In the genomic region with DNA sequence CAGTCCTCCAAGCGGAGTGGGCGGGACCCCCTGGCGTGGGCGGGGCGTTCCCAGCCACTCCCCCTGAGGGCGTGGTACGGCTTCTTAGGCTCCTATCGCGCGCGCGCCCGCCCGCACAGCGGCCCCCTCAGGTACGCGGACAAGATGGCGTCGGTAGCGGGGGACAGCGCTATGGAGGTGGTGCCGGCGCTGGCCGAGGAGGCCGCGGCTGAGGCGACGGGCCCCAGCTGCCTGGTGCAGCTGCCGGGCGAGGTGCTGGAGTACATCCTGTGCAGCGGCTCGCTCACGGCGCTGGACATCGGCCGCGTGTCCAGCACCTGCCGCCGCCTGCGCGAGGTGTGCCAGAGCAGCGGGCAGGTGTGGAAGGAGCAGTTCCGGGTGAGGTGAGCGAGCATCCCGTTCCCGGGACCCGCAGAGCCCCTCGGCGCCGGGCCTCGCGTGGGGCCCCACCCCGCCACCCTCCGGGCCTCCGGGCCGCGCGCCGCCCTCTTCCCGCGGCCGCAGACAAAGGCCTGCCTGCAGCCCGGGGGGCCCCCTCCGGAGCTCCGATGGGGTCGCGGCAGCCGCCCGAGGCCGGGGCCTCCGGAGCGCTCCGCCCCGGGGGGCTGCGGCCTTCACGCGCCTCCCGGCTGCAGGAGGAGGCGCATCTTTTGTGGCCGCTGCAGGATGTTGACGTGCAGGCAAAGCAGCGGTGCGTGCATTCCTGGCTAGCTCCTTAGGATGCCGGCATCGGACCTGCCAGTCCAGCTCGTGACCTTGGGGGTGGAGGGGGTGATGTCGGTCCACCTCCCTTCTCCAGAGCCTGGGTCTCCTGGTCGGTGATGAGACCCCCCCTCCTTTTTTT, we compare ENCODE assay signal across 8 mouse cellular contexts. TPM values are rescaled to one million over a fixed set of nuclear protein-coding genes. Genes with fewer than 3 reads are reported as not detected.
DNase-seq lines count a peak whose midpoint lies in the region; ATAC-seq and TF ChIP-seq lines count a peak whose summit lies in the region.

A gene (plus strand): TSS at position 74 of the 844 bp plus-strand sequence.

- peak; percentile 77 for ATAC-seq in embryonic facial prominence, embryonic 13.5 days (ENCODE audit: insufficient number of reproducible peaks, insufficient read depth, low FRiP score, low TSS enrichment, low read depth)
- peak; percentile 93 for ATAC-seq in limb, embryonic 13.5 days (ENCODE audit: low FRiP score, low read depth)
- ATAC-seq in midbrain, embryonic 16.5 days: peak; percentile 91

- no peaks in the 10 kb centered on the region for H3K9me3 ChIP-seq in embryonic facial prominence, embryonic 13.5 days
- H3K9me3 ChIP-seq in limb, embryonic 13.5 days: no peaks in the 10 kb centered on the region
- no peaks in the 10 kb centered on the region for H3K9me3 ChIP-seq in midbrain, embryonic 16.5 days (replicated peaks; ENCODE audit: control insufficient read depth, low read length, poor library complexity, severe bottlenecking)

- TF ChIP-seq POLR2A in heart, adult 2 months (IDR thresholded peaks at IDR 0.05; ENCODE audit: insufficient read depth, low read depth, low read length): peak; percentile 64

- WGBS in embryonic facial prominence, embryonic 13.5 days: under 1% methylated on average over 86 of the region's 88 CpGs
- WGBS in heart, adult 2 months: under 1% methylated on average over 88 of the region's 88 CpGs
- under 1% methylated on average over 58 of the region's 88 CpGs for WGBS in limb, embryonic 13.5 days
- WGBS in midbrain, embryonic 16.5 days: 0% methylated on average over 80 of the region's 88 CpGs

- TF ChIP-seq CTCF in heart, adult 2 months (IDR thresholded peaks at IDR 0.05): peak; percentile 40

- H3K4me1 ChIP-seq in embryonic facial prominence, embryonic 13.5 days: peaks cover 22% of the 10 kb centered on the region
- H3K4me1 ChIP-seq in heart, adult 2 months (ENCODE audit: control insufficient read depth, insufficient read depth, low read length): peaks cover 1% of the 10 kb centered on the region; the same call in 1 of the 2 replicates
- H3K4me1 ChIP-seq in limb, embryonic 13.5 days: peaks cover 25% of the 10 kb centered on the region
- peaks cover 24% of the 10 kb centered on the region for H3K4me1 ChIP-seq in midbrain, embryonic 16.5 days (ENCODE audit: control insufficient read depth, insufficient read depth, low read length)

- no peaks in the 10 kb centered on the region; the same call in 1 of the 2 replicates for H3K79me2 ChIP-seq in heart, adult 2 months (replicated peaks; ENCODE audit: control insufficient read depth, insufficient read depth, low read length)

- H3K27me3 ChIP-seq in embryonic facial prominence, embryonic 13.5 days: no peaks in the 10 kb centered on the region
- no peaks in the 10 kb centered on the region for H3K27me3 ChIP-seq in heart, adult 2 months (ENCODE audit: control insufficient read depth, insufficient read depth, low read length)
- no peaks in the 10 kb centered on the region for H3K27me3 ChIP-seq in limb, embryonic 13.5 days
- H3K27me3 ChIP-seq in midbrain, embryonic 16.5 days (ENCODE audit: control insufficient read depth, insufficient read depth, low read depth, low read length): no peaks in the 10 kb centered on the region

- no peak for TF ChIP-seq EP300 in heart, adult 2 months (IDR thresholded peaks at IDR 0.05; ENCODE audit: insufficient read depth, low read depth, low read length)

- peak within 1 kb of the TSS; percentile 73 for H3K4me2 ChIP-seq in embryonic facial prominence, embryonic 13.5 days
- peak within 1 kb of the TSS; percentile 83 for H3K4me2 ChIP-seq in limb, embryonic 13.5 days (replicated peaks)
- peak within 1 kb of the TSS; percentile 80 for H3K4me2 ChIP-seq in midbrain, embryonic 16.5 days (ENCODE audit: low read length)

- peak within 1 kb of the TSS; percentile 99 for H3K4me3 ChIP-seq in embryonic facial prominence, embryonic 13.5 days
- peak within 1 kb of the TSS; percentile 99 for H3K4me3 ChIP-seq in heart, adult 2 months
- peak within 1 kb of the TSS; percentile 98 for H3K4me3 ChIP-seq in limb, embryonic 13.5 days
- peak within 1 kb of the TSS; percentile 97 for H3K4me3 ChIP-seq in midbrain, embryonic 16.5 days (ENCODE audit: low read depth, low read length)

- H3K27ac ChIP-seq in embryonic facial prominence, embryonic 13.5 days: peak within 1 kb of the TSS; percentile 80
- peak within 1 kb of the TSS; percentile 81 for H3K27ac ChIP-seq in heart, adult 2 months
- H3K27ac ChIP-seq in limb, embryonic 13.5 days: peak within 1 kb of the TSS; percentile 70
- H3K27ac ChIP-seq in midbrain, embryonic 16.5 days (ENCODE audit: low read length): peak within 1 kb of the TSS; percentile 92

- peak within 1 kb of the TSS; percentile 94 for H3K9ac ChIP-seq in embryonic facial prominence, embryonic 13.5 days
- peak within 1 kb of the TSS; percentile 82 for H3K9ac ChIP-seq in heart, adult 2 months (ENCODE audit: low read depth, low read length)
- H3K9ac ChIP-seq in limb, embryonic 13.5 days: peak within 1 kb of the TSS; percentile 94
- H3K9ac ChIP-seq in midbrain, embryonic 16.5 days (ENCODE audit: low read depth, low read length): peak within 1 kb of the TSS; percentile 100

- peaks cover 26% of the 10 kb centered on the region for H3K36me3 ChIP-seq in embryonic facial prominence, embryonic 13.5 days
- no peaks in the 10 kb centered on the region for H3K36me3 ChIP-seq in heart, adult 2 months (ENCODE audit: control insufficient read depth, insufficient read depth, low read length)
- peaks cover 27% of the 10 kb centered on the region for H3K36me3 ChIP-seq in limb, embryonic 13.5 days
- H3K36me3 ChIP-seq in midbrain, embryonic 16.5 days (ENCODE audit: control insufficient read depth, insufficient read depth, low read length): peaks cover 9% of the 10 kb centered on the region; the same call in 1 of the 2 replicates

- peak; percentile 88 for DNase-seq in 3134 (ENCODE audit: extremely low read depth, insufficient read length, low spot score)
- peak; percentile 99 for DNase-seq in adrenal gland, postnatal 36 days
- DNase-seq in heart, adult 2 months: peak; percentile 96 to 99
- peak; percentile 97 to 99 for DNase-seq in kidney, adult 8-10 months
- peak; percentile 76 to 88 for DNase-seq in spleen, postnatal 10 days (ENCODE audit: low spot score in 2 of 2)

- intact Hi-C loops in heart, adult 2 months (cut with DNase I): no loop called here

RNA-seq across cellular contexts. Expression of the gene that starts here (rescaled TPM):
- total RNA-seq in adrenal gland, postnatal 36 days (2021): 10 to 100 TPM; 55.9 to 77.6 TPM
- polyA plus RNA-seq in embryonic facial prominence, embryonic 13.5 days (2015; fragmentation: Nextera tagmentation; extraction: Ambion mirVana): 73.7 TPM in 2 replicates
- total RNA-seq in heart, adult 2 months (2021): 10 to 100 TPM; 34.1 to 37.8 TPM
- polyA plus RNA-seq in heart, adult 2 months (2012; rRNA removed): 33.6 and 38.5 TPM in 2 replicates
- 68.2 and 70.1 TPM in 2 replicates for polyA plus RNA-seq in limb, embryonic 13.5 days (2015; fragmentation: Nextera tagmentation; extraction: Ambion mirVana)
- polyA plus RNA-seq in midbrain, embryonic 16.5 days (2015; fragmentation: Nextera tagmentation; extraction: Ambion mirVana): 173 and 181 TPM in 2 replicates

Comparison
In these comparisons a context has a peak if more than half of its experiments do, and no peak if none do; other contexts are left out.
1. Peak in every context shown above with its lines: DNase-seq, ATAC-seq, H3K4me3 ChIP-seq and H3K27ac ChIP-seq.